Mouse (Mus musculus) heart, adult 2 months (tissue): ENCODE measurements at regions not wholly inside any gene's neighbourhood (a gene's known extent, or its start where the extent isn't known, plus 50 kb on each side); places are given as distances from the start of the nearest gene placed in this dataset.

Experiments
- DNase-seq, 2 experiments: peaks; one replicate each; pipeline ENCODE4 v3.0.0; 2021
- H3K27ac ChIP-seq: fragments of 200-600 bp; 2 replicates; pipeline ENCODE4 v1.8.1; 2022
- H3K27me3 ChIP-seq: fragments of 200-500 bp; 2 replicates; pipeline ENCODE4 v1.6.1; 2012; ENCODE audit warnings: mild to moderate bottlenecking, low read length, inconsistent platforms, mixed read lengths; ENCODE audit not compliant: control insufficient read depth, insufficient read depth
- H3K36me3 ChIP-seq: fragments of 200-500 bp; 2 replicates; pipeline ENCODE4 v1.6.1; 2012; ENCODE audit warnings: low read length, inconsistent platforms; ENCODE audit not compliant: control insufficient read depth, insufficient read depth
- H3K4me1 ChIP-seq: fragments of 200-500 bp; 2 replicates; pipeline ENCODE4 v1.6.1; 2011; ENCODE audit warnings: low read length; ENCODE audit not compliant: control insufficient read depth, insufficient read depth
- H3K4me3 ChIP-seq: fragments of 200-600 bp; 2 replicates; pipeline ENCODE4 v1.8.1; 2022
- H3K79me2 ChIP-seq: fragments of 200-500 bp; replicated peaks from 2 replicates; pipeline ENCODE4 v1.6.1; 2012; ENCODE audit warnings: mild to moderate bottlenecking, inconsistent platforms, low read length, moderate library complexity, mixed read lengths; ENCODE audit not compliant: control insufficient read depth, insufficient read depth
- H3K9ac ChIP-seq: fragments of 200-500 bp; 2 replicates; pipeline ENCODE4 v1.6.1; 2012; ENCODE audit warnings: low read depth, mild to moderate bottlenecking, control low read depth, inconsistent platforms, low read length, mixed read lengths
- CTCF ChIP-seq: fragments of 200-600 bp; IDR thresholded peaks from 2 replicates; pipeline ENCODE4 v1.8.1; 2022; ENCODE audit warnings: antibody characterized with exemption, mild to moderate bottlenecking, moderate library complexity
- EP300 ChIP-seq: fragments of 200-500 bp; IDR thresholded peaks from 2 replicates; pipeline ENCODE4 v1.6.1; 2011; ENCODE audit warnings: low read depth, low read length, control low read depth; ENCODE audit not compliant: insufficient read depth
- POLR2A ChIP-seq: fragments of 200-500 bp; IDR thresholded peaks from 2 replicates; pipeline ENCODE4 v1.6.1; 2011; ENCODE audit warnings: mild to moderate bottlenecking, low read depth, low read length, control low read depth; ENCODE audit not compliant: insufficient read depth
- WGBS: fragments of 180-500 bp; shearing (Covaris S2); methylation state at CpG from one replicate; pipeline ENCODE4 v1.1.7; 2018; 5-methylcytosine and 5-hydroxymethylcytosine counted together
- intact Hi-C: fragments of 180-260 bp; cut with DNase I; formaldehyde crosslinking; loops from one replicate; pipeline ENCODE4 v1.15.1; 2025

GRCm38 (mm10) chr15:64586776-64587175 lies 230.7 kb upstream of the Gm21798 start:
- DNase-seq = no peak
- no peak for TF ChIP-seq POLR2A
- TF ChIP-seq EP300 = no peak
- no peak for TF ChIP-seq CTCF
- Histone ChIP-seq H3K36me3 (no peaks in the 10 kb centered on the region), H3K27ac (no peak overlapping the region), H3K79me2 (no peaks in the 10 kb centered on the region), H3K9ac (no peak overlapping the region), H3K4me3 (no peak overlapping the region), H3K27me3 (no peaks in the 10 kb centered on the region), H3K4me1 (no peaks in the 10 kb centered on the region)
- intact Hi-C loops = no loop called here
- 88% methylated on average over 3 of the region's 3 CpGs for WGBS

GRCm38 (mm10) chr15:64590092-64590881 lies 227.2 kb upstream of the Gm21798 start:
- intact Hi-C loops = no loop called here
- Histone ChIP-seq H3K27ac (no peak overlapping the region), H3K27me3 (no peaks in the 10 kb centered on the region), H3K4me1 (no peaks in the 10 kb centered on the region), H3K36me3 (no peaks in the 10 kb centered on the region), H3K4me3 (no peak overlapping the region), H3K9ac (no peak overlapping the region), H3K79me2 (no peaks in the 10 kb centered on the region)
- no peak for DNase-seq
- TF ChIP-seq POLR2A (no peak), CTCF (no peak)
- 77% methylated on average over 1 of the region's 1 CpGs for WGBS

GRCm38 (mm10) chr15:64613503-64613902 lies 204.0 kb upstream of the Gm21798 start:
- TF ChIP-seq EP300 (no peak), CTCF (no peak), POLR2A (no peak)
- Histone ChIP-seq H3K4me1 (no peaks in the 10 kb centered on the region; the same call in 1 of the 2 replicates), H3K36me3 (no peaks in the 10 kb centered on the region), H3K4me3 (no peak overlapping the region), H3K27me3 (no peaks in the 10 kb centered on the region), H3K79me2 (no peaks in the 10 kb centered on the region), H3K9ac (no peak overlapping the region), H3K27ac (no peak overlapping the region)
- WGBS = 30% methylated on average over 4 of the region's 4 CpGs
- no peak for DNase-seq
- intact Hi-C loops = no loop called here

- no peak overlapping the region for H3K27ac ChIP-seq
Observed at GRCm38 (mm10) chr15:64618471-64618870, 199.0 kb upstream of the Gm21798 start.

GRCm38 (mm10) chr15:64621876-64622275 lies 195.6 kb upstream of the Gm21798 start:
- no peak overlapping the region for H3K9ac ChIP-seq
- no peak overlapping the region for H3K4me3 ChIP-seq
- DNase-seq = peak in 1 of 2 experiments; percentile 8
- H3K36me3 ChIP-seq = no peaks in the 10 kb centered on the region
- no peak overlapping the region for H3K27ac ChIP-seq
- intact Hi-C loops = loop anchor here (10.0 kb wide), 1 partner anchor 137 kb away; no protein-coding TSS in a partner anchor
- 38% methylated on average over 3 of the region's 3 CpGs for WGBS
- TF ChIP-seq EP300 = no peak
- peaks cover 4% of the 10 kb centered on the region for H3K4me1 ChIP-seq
- H3K79me2 ChIP-seq = no peaks in the 10 kb centered on the region
- no peaks in the 10 kb centered on the region for H3K27me3 ChIP-seq

More at GRCm38 (mm10) chr15:64618471-64618870, 199.0 kb upstream of the Gm21798 start:
- intact Hi-C loops = no loop called here
- no peak for TF ChIP-seq EP300
- TF ChIP-seq CTCF = no peak
- no peak for TF ChIP-seq POLR2A
- Histone ChIP-seq H3K4me1 (peaks cover 4% of the 10 kb centered on the region), H3K79me2 (no peaks in the 10 kb centered on the region), H3K27me3 (no peaks in the 10 kb centered on the region), H3K9ac (no peak overlapping the region), H3K4me3 (no peak overlapping the region), H3K36me3 (no peaks in the 10 kb centered on the region)
- DNase-seq = no peak
- 41% methylated on average over 3 of the region's 3 CpGs for WGBS

- Histone ChIP-seq H3K4me1 (peaks cover 7% of the 10 kb centered on the region), H3K4me3 (no peak overlapping the region), H3K27ac (peak overlapping the region; percentile 6; the same call in 1 of the 2 replicates), H3K9ac (no peak overlapping the region), H3K27me3 (no peaks in the 10 kb centered on the region), H3K79me2 (no peaks in the 10 kb centered on the region), H3K36me3 (no peaks in the 10 kb centered on the region)
- DNase-seq = peak; percentile 45 to 59
- TF ChIP-seq EP300 = no peak
- no peak for TF ChIP-seq CTCF
- no peak for TF ChIP-seq POLR2A
- WGBS = 57% methylated on average over 4 of the region's 4 CpGs
- intact Hi-C loops = loop anchor here (10.0 kb wide), 1 partner anchor 138 kb away; no protein-coding TSS in a partner anchor
Observed at GRCm38 (mm10) chr15:64622591-64622990, 194.9 kb upstream of the Gm21798 start.
